Mouse (Mus musculus) cerebellum, postnatal 4 days (tissue): Measurements from ENCODE around the gene Rptor.

Experiments used
- DNase-seq, 2 experiments: peaks; one replicate each; pipeline ENCODE4 v3.0.0; 2022; ENCODE audit warnings: low spot score in 2 of 2, mixed read lengths in 1 of 2

Rptor gene

GRCm38 (mm10) chr11:119934773-119935172 lies 332.1 kb downstream of the Rptor start:
- DNase-seq: no peak

- DNase-seq: peak; percentile 62 to 75
Measured at GRCm38 (mm10) chr11:119935457-119935856, 332.8 kb downstream of the Rptor start.

GRCm38 (mm10) chr11:119936456-119936855 lies 333.8 kb downstream of the Rptor start:
- no peak for DNase-seq

- no peak for DNase-seq
Measured at GRCm38 (mm10) chr11:119937216-119937615, 334.5 kb downstream of the Rptor start.

- no peak for DNase-seq
Measured at GRCm38 (mm10) chr11:119937772-119938502, 335.2 kb downstream of the Rptor start.

- no peak for DNase-seq
Measured at GRCm38 (mm10) chr11:119939073-119939710, 336.5 kb downstream of the Rptor start.

GRCm38 (mm10) chr11:119939711-119940106 lies 337.0 kb downstream of the Rptor start:
- DNase-seq: no peak

- no peak for DNase-seq
Measured at GRCm38 (mm10) chr11:119940142-119940541, 337.4 kb downstream of the Rptor start.

- no peak for DNase-seq
Measured at GRCm38 (mm10) chr11:119941794-119942193, 339.1 kb downstream of the Rptor start.

- no peak for DNase-seq
Measured at GRCm38 (mm10) chr11:119942201-119942726, 339.6 kb downstream of the Rptor start.

GRCm38 (mm10) chr11:119942727-119943427 lies 340.2 kb downstream of the Rptor start, which contains the start of gene Baiap2:
Baiap2 (plus strand) TSS chr11:119942763.
- peak; percentile 99 for DNase-seq

GRCm38 (mm10) chr11:119943428-119943988 lies 340.8 kb downstream of the Rptor start:
- DNase-seq: peak in 1 of 2 experiments; percentile 45

GRCm38 (mm10) chr11:119945343-119945742 lies 342.6 kb downstream of the Rptor start:
- no peak for DNase-seq

- no peak for DNase-seq
Measured at GRCm38 (mm10) chr11:119947426-119947825, 344.7 kb downstream of the Rptor start.

GRCm38 (mm10) chr11:119947897-119948296 lies 345.2 kb downstream of the Rptor start:
- no peak for DNase-seq

GRCm38 (mm10) chr11:119948305-119948704 lies 345.6 kb downstream of the Rptor start:
- DNase-seq: no peak

- DNase-seq: no peak
Measured at GRCm38 (mm10) chr11:119948803-119949202, 346.1 kb downstream of the Rptor start.
